Mouse (Mus musculus): ENCODE results near the gene Dmrt3. TPM values are rescaled to one million over a fixed set of nuclear protein-coding genes. Genes with fewer than 3 reads are reported as not detected.

Dmrt3 gene
- under 1 TPM; 0.54 to 0.63 TPM for total RNA-seq (2021)
- long read RNA-seq, partial matches to known transcripts = 0 of 1 reads
- long read RNA-seq, other reads (novel, unspliced or antisense) = 0 of 1 reads

DNA sequence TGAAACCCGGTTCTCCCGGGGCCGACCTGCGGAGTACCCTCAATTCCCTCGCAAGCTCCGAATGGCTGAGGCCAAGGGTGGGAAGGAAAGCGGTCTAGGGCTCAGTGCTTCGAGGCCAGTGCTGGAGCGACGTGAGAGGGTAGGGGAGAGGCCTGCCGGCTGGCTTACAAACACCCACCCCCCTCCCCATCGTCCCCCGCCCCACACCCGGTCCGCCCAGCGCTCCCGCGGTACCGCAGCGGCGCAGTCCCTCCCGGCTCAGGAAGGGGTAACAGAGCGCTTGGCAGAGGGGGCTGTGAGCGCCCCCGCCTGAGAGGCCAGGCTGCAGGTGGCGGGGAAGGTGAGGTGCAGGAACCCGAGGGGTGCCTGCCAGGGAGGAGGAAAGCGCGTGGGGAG lies at the start of gene Dmrt3:
Gene Dmrt3 (plus strand): TSS at position 287 of the 396 bp plus-strand sequence.
- DNase-seq (ENCODE audit: low spot score in 2 of 2) = no peak

DNA sequence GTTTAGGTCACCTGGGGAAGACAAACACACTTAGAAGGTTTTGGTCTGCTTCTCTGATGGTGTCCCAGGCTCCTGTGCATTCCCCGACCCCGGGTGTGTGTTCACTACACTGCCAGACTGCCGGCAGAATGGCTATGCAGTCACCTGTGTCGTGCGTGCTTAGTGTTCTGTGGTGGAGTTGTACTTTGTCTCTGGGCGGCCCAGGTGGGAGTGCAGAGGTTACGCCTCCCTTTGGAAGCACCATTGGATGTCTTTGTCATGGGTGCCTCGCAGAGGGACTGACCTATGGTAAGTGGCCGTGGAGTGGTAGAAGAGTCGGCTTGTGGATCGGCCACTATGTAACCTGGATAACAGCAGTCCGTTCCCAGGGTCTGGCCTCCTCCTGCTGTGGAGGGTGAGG lies 45.7 kb upstream of the Dmrt3 start:
- DNase-seq (ENCODE audit: low spot score in 2 of 2) = no peak

DNA sequence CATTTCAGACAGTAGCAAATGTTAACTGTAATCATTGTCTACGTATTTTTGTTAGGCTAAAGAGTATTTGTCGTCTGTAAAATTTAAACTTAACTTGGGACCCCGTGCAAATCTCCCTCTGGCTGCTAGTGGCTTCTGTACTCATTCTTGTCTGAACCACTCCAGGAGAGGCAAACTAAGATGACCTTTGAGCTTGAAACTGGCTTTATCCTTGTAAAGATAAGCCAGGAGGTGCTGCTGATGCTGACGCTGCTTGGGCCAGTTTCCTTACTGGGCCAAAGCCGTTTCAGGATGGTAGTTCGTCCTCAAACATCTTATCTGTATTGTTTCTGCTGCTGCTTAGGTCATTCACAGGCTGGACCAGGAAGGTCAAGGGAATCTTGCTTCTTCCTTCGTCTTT lies 40.3 kb upstream of the Dmrt3 start:
- no peak for DNase-seq (ENCODE audit: low spot score in 2 of 2)

DNA sequence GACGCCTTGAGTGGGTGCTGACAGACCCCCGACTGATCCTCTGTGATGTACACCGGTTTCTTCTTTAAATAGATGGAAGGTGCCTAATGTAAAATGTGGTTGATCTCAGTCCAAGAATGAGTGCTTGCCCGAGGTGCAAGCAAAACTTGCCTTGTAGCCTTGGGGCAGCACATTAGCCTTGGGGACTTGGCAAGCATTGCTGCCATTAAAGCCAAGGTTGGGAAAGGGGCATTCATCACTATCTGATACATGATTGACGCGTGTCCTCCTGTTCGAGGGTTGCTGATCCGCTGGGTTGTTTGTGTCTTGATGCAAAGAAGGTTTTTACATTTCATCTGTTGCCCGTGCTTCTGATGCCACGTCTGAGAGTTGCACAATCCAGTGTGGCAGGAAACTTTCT lies 35.7 kb upstream of the Dmrt3 start:
- DNase-seq (ENCODE audit: low spot score in 2 of 2) = no peak

DNA sequence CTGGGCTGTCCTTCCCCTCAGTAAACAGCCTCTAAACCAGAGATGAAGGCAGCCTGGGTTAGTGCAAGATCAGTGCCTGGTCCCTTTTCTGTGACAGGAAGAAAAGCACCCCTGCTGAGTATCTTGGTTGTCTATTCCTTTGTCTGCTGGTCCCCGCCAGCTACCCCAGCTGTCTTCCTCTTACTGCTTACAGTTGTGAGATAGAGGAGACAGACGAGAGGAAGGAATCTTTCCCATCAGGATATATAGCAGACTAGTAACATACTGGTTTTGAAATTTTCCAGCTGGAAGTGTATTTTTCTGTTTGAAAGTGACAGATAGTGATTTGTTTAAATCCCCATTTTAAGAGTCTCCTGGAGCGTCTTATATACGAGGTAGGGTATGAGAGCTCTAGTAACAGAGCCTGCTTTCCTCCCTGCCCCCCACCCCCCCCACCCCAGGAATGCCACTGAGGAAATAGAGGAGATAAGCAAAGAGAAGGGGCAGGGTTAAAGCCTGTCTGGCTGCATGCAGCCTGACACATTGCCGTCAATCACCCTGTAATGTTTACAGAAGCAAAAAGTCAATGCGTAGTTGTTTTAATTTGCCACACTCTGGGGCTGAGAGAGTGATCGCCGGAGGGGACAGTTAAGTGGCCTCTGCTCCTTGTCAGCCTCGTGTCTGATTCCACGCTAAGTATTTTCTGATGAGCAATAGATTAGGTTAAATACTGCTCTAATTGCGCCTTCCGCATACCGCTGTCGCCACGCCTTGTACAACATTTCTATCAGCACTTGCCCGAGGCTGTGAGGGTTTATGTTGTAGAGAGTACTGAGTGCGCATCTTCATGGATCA lies 34.9 kb upstream of the Dmrt3 start:
- DNase-seq (ENCODE audit: low spot score in 2 of 2) = no peak

DNA sequence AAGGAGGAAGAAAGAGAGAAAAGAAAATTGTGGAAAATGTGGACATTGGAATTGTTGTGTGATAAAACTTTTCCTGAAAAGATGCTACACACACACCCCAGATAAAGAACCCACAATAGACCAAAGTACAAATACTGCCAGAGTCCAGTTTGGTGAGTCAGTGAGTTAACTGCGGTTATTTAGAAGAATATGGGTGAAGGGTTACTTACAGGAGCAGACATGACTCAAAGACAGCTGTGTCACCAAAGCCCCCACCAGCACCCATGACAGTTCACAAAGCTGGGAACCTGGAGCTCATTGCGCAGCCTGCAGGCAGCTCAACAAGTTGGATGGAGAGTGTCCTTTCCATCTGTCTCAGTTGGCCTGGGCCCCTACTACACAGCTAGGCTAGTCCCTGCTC lies 31.7 kb upstream of the Dmrt3 start:
- no peak for DNase-seq (ENCODE audit: low spot score in 2 of 2)

DNA sequence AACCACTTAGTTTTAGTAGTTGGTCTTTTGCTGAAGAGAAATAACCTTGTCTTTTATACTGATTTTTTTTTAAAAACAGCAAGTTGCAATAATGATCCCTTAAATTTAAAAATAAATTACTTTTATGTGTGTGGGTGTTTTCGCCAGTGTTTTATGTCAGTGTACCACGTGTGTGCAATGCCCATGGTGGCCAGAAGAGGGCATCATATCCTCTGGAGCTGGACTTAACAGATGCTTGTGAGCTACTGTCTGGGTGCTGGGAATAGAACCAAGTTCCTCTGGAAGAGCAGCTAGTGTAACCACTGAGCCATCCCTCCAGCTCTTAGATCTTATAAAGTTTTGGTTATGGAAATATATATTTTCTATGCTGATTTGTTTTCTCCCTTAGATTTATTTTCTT lies 30.7 kb upstream of the Dmrt3 start:
- no peak for DNase-seq (ENCODE audit: low spot score in 2 of 2)

DNA sequence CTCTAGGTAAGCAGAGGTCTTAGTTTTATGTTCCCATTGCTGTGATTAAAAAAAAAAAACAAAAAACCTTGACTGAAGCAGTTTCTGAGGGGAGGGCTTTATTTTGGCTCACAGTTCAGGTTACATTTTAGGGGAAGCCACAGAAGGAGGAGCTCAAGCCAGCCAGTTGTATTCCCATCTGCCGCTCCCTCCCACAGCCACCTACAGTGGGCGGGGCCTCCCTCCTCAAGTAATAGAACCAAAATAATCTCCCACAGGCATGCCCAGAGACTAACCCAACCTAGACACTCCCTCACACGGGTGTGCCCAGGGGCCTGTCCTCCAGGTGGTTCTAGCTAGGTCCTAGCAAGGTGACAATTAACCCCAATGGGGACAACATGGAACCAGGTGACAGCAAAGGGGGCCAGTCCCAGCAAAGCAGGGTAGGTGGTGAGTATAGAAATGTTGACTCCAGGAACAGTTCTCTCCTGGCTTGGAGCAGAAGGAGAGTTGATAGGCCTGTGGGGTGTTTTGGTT lies 12.3 kb upstream of the Dmrt3 start:
- DNase-seq (ENCODE audit: low spot score in 2 of 2) = no peak

DNA sequence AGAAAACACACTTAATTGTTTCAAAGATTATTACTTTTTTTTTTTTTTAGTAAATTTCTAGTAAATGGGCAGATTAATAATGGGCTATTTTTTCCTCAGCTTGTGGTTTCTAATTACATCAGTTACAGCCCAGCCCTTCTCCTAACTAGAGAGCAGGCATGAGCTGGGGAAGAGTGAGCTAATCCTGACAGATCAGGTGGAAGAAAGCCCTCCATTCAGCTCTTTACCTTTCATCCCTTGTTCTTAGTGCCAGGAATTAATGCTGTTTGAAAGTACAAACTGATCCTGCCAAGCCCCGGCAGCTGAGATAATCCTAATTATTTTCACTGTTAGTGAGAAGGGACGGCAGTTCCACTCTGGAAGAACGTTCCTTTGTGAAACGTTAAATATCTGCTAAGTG lies 11.5 kb upstream of the Dmrt3 start:
- DNase-seq (ENCODE audit: low spot score in 2 of 2) = no peak

DNA sequence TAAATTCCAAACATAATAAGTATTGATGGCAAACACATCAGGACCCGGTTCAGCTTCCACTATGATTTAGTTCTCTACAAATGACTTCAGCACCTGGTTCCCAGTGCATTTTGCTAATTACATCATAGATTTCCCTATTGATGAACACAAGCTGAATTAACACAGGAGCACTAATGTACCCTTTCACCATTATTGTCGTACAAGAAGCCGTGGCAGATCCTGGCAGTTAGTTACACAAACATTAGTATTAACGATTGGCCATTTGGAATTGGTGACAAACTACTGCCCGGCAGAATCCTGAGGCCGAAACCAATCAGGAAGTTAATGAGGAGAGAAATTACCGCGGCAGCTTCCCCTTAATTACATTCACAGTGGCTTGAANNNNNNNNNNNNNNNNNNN lies 8.1 kb upstream of the Dmrt3 start:
- DNase-seq (ENCODE audit: low spot score in 2 of 2) = no peak

DNA sequence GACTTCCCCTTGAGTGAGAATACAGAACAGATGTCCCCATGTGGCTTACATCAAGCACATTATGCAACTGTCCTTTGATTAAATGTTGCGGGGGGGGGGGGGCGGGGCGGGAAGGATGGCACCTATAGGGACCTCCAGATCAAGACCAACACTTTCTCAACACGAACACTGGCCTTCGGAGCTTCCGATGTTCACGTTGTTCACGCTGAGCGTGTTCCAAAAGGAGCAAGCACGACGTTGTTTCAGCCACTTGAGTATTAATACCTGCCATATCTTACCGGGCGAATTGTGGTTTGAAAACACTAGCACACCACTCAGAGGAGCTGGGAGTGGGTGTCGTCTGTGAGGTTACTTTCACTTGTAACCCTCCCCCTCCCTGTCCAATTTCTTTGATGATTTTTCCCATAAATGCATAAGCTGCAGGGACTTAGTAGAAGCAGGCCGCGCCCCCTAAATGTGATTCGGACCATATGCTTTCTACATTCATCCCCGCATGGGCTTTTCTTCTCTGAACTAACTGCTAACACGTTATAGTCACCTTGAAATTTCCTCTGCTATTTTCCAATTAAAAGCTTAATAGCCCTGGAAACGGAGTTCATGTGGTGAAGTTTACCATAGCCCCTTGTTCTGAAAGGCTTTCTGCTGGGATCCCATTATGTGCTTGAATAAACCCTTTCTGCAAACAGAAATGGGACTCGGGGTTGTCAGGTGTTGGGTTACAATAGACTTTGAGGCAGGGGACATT lies 2.5 kb upstream of the Dmrt3 start:
- DNase-seq (ENCODE audit: low spot score in 2 of 2) = no peak

DNA sequence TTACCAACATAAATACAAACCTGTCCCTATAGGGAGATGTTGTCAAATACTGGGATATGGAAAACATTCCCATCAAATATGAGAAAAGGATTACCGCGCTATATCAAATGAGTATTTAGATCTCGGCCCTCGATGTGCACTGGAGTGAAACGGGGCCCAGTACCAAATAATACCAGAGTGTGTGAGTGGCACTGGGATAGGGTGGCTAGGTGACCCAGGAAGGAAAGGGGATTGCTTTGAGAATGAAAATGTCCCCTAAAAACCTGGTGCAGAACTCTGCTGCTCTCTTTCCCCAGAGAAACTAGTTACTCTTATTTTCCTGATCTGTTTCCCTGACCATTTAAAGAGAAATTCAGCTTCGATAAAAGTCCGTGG lies 1.9 kb upstream of the Dmrt3 start:
- no peak for DNase-seq (ENCODE audit: low spot score in 2 of 2)

DNA sequence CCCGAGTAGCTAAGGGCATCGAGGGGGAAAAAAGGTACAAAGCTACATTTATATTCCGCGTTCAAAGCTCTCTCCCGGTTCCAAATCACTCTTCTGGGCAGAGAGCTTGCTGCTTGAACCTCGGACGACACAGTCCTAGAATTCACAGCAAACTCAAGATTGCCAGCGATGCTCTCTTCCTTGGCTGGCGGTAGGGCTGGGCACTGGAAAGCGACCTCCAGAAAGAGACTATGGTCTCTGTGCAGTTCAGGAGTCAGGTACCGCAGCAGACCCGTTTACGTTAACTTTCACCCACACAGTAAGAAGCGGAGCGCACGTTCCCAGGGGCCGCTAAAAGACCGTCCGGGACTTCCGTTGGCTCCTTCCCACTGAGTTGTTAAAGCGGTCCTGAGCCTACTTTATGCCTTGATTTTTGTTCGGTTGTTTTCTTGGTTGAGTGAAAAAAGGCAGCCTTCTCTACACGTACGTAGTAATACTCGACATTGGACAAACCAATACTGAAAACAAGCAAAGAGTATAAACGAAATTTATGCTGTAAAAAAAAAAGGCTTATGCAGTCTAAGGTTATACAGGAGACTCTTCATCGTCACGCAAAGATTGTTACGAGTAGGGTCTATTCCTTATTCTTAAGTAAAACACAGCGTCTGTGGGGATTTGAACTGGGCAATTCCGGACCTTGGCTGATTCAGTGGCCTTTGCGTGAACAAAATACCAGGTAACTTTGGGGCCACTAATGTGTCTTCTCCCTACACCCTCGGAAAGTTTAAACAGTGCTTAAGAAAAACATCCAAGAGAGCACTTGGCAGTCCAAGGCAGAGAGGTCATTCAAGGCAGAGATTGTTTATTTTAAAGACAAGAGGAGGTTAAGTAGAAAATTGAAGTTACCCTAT lies 895 bp upstream of the Dmrt3 start:
- no peak for DNase-seq (ENCODE audit: low spot score in 2 of 2)

DNA sequence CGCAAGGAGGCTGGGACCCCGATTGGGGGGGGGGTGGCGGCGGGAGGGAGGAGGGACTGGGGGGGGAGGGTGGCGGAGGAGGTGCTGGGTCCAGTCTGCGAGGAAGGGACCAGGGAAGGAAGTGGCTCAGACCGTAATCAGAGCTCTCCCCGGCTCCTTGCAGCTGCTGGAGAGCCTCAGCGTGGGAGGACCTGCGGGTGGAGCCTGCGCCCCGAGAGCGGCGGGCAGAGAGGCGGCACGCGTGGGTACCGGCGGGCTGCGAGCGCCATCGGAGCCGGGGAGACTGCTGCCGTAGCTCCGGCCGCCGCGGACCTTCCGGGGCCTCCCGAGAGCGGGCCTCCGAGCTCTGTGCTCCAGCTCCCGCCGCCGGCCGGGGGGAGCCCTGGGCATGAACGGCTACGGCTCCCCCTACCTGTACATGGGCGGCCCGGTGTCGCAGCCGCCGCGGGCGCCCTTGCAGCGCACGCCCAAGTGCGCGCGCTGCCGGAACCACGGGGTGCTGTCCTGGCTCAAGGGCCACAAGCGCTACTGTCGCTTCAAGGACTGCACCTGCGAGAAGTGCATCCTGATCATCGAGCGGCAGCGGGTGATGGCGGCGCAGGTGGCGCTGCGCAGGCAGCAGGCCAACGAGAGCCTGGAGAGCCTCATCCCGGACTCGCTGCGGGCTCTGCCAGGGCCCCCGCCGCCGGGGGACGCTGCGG lies 460 bp downstream of the Dmrt3 start:
- no peak for DNase-seq (ENCODE audit: low spot score in 2 of 2)

DNA sequence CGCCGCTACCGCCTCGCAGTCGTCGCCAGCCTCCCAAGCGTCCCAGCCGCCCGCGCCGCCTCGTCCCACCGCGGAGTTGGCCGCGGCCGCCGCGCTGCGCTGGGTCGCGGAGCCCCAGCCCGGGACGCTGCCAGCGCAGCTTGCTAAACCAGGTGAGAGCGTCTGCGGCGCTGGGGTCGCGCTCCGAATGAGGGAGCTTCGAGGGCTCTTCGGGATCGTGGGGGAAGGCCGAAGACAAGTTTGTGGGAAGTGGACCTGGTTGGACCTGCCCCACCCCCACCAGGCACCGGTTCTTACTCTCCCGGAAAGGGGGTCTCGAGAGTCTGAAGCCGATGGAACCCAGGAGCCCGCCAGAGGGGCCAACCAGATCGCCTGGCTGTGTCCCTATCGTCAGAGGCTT lies 1.0 kb downstream of the Dmrt3 start:
- no peak for DNase-seq (ENCODE audit: low spot score in 2 of 2)

DNA sequence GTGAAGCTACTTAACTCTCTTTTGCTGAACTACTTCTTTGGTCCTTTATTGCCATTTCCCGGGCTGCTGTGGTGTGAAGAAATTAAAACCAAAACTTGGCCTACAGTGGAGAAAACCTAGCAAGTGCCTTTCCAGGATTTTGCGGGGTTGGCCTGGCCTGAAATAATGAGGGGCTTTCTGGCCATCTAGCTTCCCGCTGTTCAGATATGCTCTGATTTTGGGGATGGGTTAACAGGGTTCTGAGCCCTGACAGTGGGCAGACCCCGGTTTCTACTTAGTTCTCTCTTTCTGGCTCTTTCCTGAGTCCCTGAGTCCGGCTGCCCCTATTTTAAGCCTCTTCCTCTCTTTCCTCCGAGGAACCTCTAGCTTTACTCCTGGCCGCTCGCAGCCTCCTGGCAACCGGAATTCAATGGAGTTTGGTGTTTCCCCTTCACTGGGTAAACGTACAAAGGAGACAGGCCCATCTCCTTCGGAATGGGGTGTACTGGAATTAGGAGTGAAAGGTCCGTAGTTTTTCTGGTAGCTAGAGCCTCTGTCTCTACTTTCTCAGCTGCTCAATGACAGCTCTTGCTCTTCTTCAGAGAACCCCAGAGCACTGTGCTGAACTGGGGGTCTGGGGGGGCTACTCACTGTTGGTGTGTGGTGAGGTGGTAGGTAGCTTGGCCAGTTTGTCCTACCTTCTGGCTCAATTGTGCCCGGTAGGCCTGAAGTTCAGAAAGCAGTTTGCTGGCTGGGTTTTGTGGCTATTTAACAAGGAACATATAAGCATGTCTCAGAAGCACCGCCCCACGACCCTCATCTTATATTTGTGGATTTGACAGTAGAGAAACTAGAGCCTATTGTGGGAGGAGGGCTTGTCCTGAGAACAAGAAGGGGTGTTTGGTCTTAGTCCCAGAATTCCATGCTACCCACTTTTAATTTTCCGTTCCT lies 2.0 kb downstream of the Dmrt3 start:
- DNase-seq (ENCODE audit: low spot score in 2 of 2) = no peak

DNA sequence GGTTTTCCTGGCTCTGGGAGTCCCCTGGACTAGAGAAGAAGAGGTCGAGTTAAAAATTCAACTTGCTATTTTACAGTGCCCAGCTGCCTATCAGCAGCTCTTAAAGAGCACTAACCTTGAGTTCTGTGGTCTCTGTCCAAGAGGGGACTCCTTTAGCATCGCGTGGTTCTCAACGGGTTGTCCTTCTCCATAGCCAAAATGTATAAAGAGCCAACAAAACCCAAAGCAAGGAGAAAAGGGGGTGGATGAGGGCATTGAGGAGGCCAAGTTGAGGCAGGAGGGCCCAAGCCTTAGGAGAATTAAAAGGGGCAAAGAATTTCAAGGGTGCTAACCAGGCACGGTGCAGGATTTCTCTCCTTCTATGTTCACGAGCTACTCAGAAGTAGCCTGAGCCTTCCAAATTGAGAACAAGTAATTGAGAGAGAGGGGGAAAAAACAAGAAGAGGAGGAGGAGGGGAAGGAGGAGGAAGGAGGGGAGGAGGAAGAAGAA lies 2.8 kb downstream of the Dmrt3 start:
- no peak for DNase-seq (ENCODE audit: low spot score in 2 of 2)

DNA sequence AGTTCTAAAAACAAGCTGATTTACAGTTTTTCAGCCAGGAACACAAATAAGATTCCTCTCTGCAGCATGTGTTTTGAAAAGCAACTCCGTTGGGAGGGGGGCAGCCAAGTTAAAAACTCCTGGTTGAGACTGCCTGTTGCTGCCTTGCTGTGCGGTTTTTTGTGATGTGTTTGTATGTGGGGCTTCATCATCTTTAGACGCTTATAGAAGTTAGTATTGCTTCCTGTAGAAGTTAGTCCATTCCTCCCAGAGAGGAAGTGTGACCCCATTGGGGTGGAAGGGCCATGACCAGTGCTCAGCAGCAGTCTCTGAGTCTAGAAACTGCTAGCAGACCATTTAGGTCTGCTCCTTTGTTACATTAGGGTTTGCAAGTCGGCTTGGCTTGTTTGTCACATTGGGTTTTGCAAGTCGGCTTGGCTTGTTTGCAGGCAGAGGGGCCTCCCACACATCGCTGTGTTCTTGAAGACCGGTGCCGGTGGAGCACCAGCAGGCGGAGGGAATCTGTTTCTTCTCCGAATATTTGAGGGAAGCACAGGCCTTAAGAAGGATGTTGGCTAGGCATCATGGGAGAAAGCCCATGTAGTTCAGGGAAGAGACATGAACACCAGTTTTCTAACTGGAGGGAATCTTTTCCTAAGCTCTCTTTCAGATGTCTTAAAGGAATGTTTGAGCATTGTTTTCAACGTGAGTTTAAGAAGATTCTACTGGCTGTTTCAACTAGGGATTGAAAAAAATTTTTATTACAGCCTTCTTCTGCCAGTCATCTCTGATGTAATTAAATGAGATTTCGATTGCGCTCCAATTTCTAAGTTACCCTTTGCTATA lies 3.6 kb downstream of the Dmrt3 start:
- no peak for DNase-seq (ENCODE audit: low spot score in 2 of 2)

DNA sequence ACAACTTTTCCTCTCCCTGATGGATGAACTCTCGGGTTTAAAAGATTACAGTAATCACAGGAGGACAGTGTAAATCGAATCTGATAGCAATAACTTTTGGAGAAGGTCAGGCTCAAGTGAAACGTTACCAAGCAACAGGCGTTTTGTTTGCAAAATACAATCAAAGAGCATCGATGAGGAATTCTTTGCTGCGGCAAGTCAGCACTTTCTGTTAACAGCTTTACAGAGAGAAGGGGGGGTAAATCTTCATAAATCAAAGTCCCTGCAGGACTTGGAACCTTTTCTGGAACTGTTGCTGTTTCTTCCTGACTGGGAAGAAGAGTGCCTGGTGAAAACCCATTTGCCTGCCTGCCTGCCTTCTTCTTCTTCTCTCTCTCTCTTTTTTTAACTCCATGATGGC lies 5.8 kb downstream of the Dmrt3 start:
- DNase-seq (ENCODE audit: low spot score in 2 of 2) = no peak

Data from layer of hippocampus, adult 18-20 months (tissue).